8 mouse cellular contexts compared by ENCODE assay signal in the genomic region with DNA sequence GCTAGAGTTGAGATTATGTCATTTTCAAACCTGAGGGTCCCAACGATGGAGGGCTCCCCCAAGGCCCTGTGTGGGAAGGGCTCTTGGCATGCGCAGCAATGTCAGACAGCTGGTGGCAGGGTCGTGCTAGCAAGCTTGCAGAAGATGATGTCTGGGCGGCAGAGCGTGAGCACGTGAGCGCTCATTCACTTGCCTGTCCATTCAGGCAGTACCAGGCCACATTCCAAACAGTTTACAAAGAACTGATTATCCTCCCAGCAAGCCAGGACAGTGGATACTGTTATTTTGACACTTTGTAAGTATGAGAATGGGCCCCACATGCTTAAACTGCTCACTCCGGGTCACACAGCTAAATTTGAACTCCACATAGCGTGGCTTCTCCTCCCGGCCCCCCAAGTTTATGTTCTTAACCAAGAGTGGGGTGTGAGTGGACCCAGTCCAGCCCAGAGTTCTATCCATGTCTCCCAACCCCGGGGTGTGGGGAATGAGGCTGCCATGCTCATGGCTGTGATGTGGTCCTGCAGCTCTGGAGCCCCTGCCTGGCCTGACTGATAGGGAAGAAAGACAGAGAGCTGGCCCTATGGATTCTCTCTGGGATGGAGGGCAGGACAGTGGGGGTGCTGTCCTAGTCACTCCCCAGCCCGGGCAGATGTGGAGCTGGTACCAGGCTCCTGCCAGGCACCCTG. TPM values are rescaled to one million over a fixed set of nuclear protein-coding genes. Genes with fewer than 3 reads are reported as not detected.
DNase-seq lines count a peak whose midpoint lies in the region; ATAC-seq lines count a peak whose summit lies in the region.

No protein-coding gene starts in this region.

- no peak for DNase-seq in kidney, adult 8-10 months
- peak; percentile 64 for DNase-seq in embryo, embryonic 10.5 days (ENCODE audit: low spot score)
- peak; percentile 40 for DNase-seq in hindbrain, embryonic 10.5 days (ENCODE audit: low spot score)
- DNase-seq in spleen, adult 18-20 months: no peak
- DNase-seq in spleen, postnatal 36 days (ENCODE audit: low spot score in 2 of 2): no peak

- no peaks in the 10 kb centered on the region for H3K9me3 ChIP-seq in kidney, embryonic 16.5 days (ENCODE audit: low read length)
- H3K9me3 ChIP-seq in hindbrain, embryonic 10.5 days: no peaks in the 10 kb centered on the region
- H3K9me3 ChIP-seq in midbrain, embryonic 12.5 days: no peaks in the 10 kb centered on the region

- H3K9ac ChIP-seq in kidney, embryonic 16.5 days (replicated peaks; ENCODE audit: low read length): no peak overlapping the region
- peak overlapping the region; percentile 20; the same call in 1 of the 2 replicates for H3K9ac ChIP-seq in midbrain, embryonic 12.5 days (replicated peaks)

- peaks cover 45% of the 10 kb centered on the region for H3K4me1 ChIP-seq in kidney, embryonic 16.5 days (ENCODE audit: insufficient read depth, low read length)
- peaks cover 69% of the 10 kb centered on the region for H3K4me1 ChIP-seq in hindbrain, embryonic 10.5 days (replicated peaks)
- H3K4me1 ChIP-seq in midbrain, embryonic 12.5 days: peaks cover 50% of the 10 kb centered on the region

- ATAC-seq in kidney, embryonic 16.5 days (ENCODE audit: low FRiP score, low TSS enrichment): peak; percentile 20
- peak; percentile 21; the same call in 1 of the 2 replicates for ATAC-seq in midbrain, embryonic 12.5 days (ENCODE audit: low FRiP score, low read depth)
- ATAC-seq in CD4-positive, CD25-positive, alpha-beta regulatory T cell, adult 4 months: no peak

- H3K36me3 ChIP-seq in kidney, embryonic 16.5 days (ENCODE audit: insufficient read depth, low read length): no peaks in the 10 kb centered on the region
- no peaks in the 10 kb centered on the region for H3K36me3 ChIP-seq in hindbrain, embryonic 10.5 days
- H3K36me3 ChIP-seq in midbrain, embryonic 12.5 days: no peaks in the 10 kb centered on the region

- H3K27ac ChIP-seq in kidney, embryonic 16.5 days (ENCODE audit: low read length): peak overlapping the region; percentile 64; the same call in 1 of the 2 replicates
- peak overlapping the region; percentile 82 for H3K27ac ChIP-seq in hindbrain, embryonic 10.5 days
- H3K27ac ChIP-seq in midbrain, embryonic 12.5 days (replicated peaks): peak overlapping the region; percentile 77

- H3K4me3 ChIP-seq in kidney, embryonic 16.5 days (ENCODE audit: low read length): no peak overlapping the region
- no peak overlapping the region for H3K4me3 ChIP-seq in hindbrain, embryonic 10.5 days
- H3K4me3 ChIP-seq in midbrain, embryonic 12.5 days: no peak overlapping the region

- no peaks in the 10 kb centered on the region for H3K27me3 ChIP-seq in kidney, embryonic 16.5 days (ENCODE audit: insufficient read depth, low read length)
- no peaks in the 10 kb centered on the region for H3K27me3 ChIP-seq in hindbrain, embryonic 10.5 days (ENCODE audit: insufficient read depth, poor library complexity, severe bottlenecking)
- peaks cover 18% of the 10 kb centered on the region for H3K27me3 ChIP-seq in midbrain, embryonic 12.5 days

- 35% methylated on average over 12 of the region's 12 CpGs for WGBS in kidney, embryonic 16.5 days
- 26% methylated on average over 12 of the region's 12 CpGs for whole genome bisulfite sequencing in hindbrain, embryonic 10.5 days
- WGBS in midbrain, embryonic 12.5 days: 18% methylated on average over 12 of the region's 12 CpGs

- H3K4me2 ChIP-seq in kidney, embryonic 16.5 days (replicated peaks; ENCODE audit: low read depth, low read length): no peak overlapping the region
- 0 out of 2 replicates have a peak overlapping the region, but pooled peaks have one; percentile 1 for H3K4me2 ChIP-seq in midbrain, embryonic 12.5 days (replicated peaks)

RNA-seq across cellular contexts. Expression of a gene that starts 34.7 kb away (rescaled TPM):
- 55.5 and 72.3 TPM in 2 replicates for polyA plus RNA-seq in kidney, embryonic 16.5 days (2015; fragmentation: Nextera tagmentation; extraction: Ambion mirVana)
- polyA plus RNA-seq in hindbrain, embryonic 10.5 days (2016; fragmentation: Nextera tagmentation; extraction: Ambion mirVana): 33.7 and 37.6 TPM in 2 replicates
- 17.8 and 21.0 TPM in 2 replicates for polyA plus RNA-seq in midbrain, embryonic 12.5 days (2016; fragmentation: Nextera tagmentation; extraction: Ambion mirVana)
- polyA plus RNA-seq in CD4-positive, CD25-positive, alpha-beta regulatory T cell, adult 4 months (2017; shearing (Covaris generic)): 10 to 100 TPM; 15.9 to 23.4 TPM

Comparison
In these comparisons a context has a peak if more than half of its experiments do, and no peak if none do; other contexts are left out.
1. DNase-seq: peak in embryo, embryonic 10.5 days (single experiment) and hindbrain, embryonic 10.5 days (single experiment); none in kidney, adult 8-10 months (0 of 2), spleen, adult 18-20 months (0 of 2) and spleen, postnatal 36 days (0 of 2).
2. Peak in every context shown above with its lines, with median percentiles within 50 percentile points of each other: H3K27ac ChIP-seq.